Mouse (Mus musculus): Measurements from ENCODE around the gene Rpl37a. TPM values are rescaled to one million over a fixed set of nuclear protein-coding genes. Genes with fewer than 3 reads are reported as not detected.

Rpl37a gene
- polyA plus RNA-seq, 1 experiment from 2014 or later: 1,318 TPM

GRCm38 (mm10) chr1:72741406-72741805 lies 30.3 kb downstream of the Rpl37a start:
- no peak overlapping the region for H3K27ac ChIP-seq
- peaks cover 4% of the 10 kb centered on the region; the same call in 1 of the 2 replicates for H3K4me1 ChIP-seq
- no peak for ATAC-seq (ENCODE audit: low FRiP score, low read depth)
- H3K36me3 ChIP-seq: no peaks in the 10 kb centered on the region
- H3K4me3 ChIP-seq: no peak overlapping the region
- H3K9me3 ChIP-seq: no peaks in the 10 kb centered on the region
- H3K9ac ChIP-seq: no peak overlapping the region
- WGBS: 92% methylated on average over 5 of the region's 5 CpGs
- H3K4me2 ChIP-seq (replicated peaks): no peak overlapping the region
- H3K27me3 ChIP-seq (replicated peaks): no peaks in the 10 kb centered on the region

DNA sequence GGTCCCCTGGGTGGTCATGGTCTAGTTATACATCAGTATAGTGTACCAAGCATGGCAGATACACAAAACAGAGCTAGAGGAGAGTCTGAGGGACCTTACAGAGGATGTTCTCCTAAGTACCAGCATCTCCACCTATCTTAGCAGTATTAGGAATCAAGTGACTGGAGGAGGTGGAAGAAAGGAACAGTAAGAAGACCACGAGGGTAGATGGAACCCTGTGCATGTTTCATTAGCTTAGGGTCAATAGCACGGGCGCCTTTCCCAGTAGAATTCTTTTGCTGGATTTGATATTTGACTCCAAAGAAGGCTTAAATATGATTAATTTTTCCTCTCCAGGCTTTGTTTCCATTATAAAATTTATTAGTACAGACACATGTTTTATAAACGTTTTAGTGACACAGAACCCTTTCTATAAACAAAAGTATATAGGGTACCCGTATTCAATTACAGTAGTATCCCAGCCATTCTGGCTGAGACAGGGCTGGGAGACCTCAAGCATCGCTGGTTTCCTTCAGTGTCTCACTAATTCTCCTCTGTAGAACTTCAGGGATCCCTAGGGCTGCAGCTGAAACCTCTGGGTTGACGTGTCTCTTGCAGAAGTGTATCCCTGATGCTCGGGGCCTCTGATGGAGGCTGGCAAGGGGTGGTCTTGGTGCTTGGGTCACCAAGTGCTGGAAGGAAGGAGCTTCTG lies 33.9 kb downstream of the Rpl37a start:
- H3K9me3 ChIP-seq: no peaks in the 10 kb centered on the region
- H3K36me3 ChIP-seq: no peaks in the 10 kb centered on the region
- H3K4me1 ChIP-seq: no peaks in the 10 kb centered on the region
- no peak overlapping the region for H3K9ac ChIP-seq
- whole genome bisulfite sequencing: 84% methylated on average over 8 of the region's 8 CpGs
- no peak overlapping the region for H3K4me3 ChIP-seq
- H3K27ac ChIP-seq: no peak overlapping the region
- no peak overlapping the region for H3K4me2 ChIP-seq (replicated peaks)
- no peak for ATAC-seq (ENCODE audit: low FRiP score, low read depth)
- no peaks in the 10 kb centered on the region for H3K27me3 ChIP-seq (replicated peaks)

DNA sequence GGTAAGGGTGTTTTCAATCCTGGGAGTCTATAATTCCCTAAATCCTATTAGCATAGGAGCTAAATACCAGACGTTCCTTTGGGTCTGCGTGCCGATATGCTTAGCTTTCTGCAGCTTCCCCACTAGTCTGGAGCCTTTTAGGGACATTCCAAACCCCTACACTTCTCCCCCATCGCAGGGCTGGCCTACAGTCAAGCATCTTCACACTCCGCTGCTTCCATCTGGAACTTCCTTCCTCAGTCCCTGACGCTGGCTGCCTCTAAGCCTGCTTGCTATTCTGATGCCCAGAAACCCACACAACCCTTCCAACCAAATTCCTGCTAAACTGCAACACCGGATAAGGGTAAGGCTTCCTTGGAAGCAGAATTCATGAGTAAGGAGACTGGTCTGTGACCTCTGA lies 35.3 kb downstream of the Rpl37a start:
- Histone ChIP-seq H3K9me3 (no peaks in the 10 kb centered on the region), H3K9ac (no peak overlapping the region), H3K4me3 (no peak overlapping the region), H3K4me1 (no peaks in the 10 kb centered on the region), H3K4me2 (replicated peaks) (no peak overlapping the region), H3K27ac (no peak overlapping the region), H3K27me3 (replicated peaks) (no peaks in the 10 kb centered on the region), H3K36me3 (no peaks in the 10 kb centered on the region)
- no peak for ATAC-seq (ENCODE audit: low FRiP score, low read depth)
- 83% methylated on average over 7 of the region's 7 CpGs for WGBS

DNA sequence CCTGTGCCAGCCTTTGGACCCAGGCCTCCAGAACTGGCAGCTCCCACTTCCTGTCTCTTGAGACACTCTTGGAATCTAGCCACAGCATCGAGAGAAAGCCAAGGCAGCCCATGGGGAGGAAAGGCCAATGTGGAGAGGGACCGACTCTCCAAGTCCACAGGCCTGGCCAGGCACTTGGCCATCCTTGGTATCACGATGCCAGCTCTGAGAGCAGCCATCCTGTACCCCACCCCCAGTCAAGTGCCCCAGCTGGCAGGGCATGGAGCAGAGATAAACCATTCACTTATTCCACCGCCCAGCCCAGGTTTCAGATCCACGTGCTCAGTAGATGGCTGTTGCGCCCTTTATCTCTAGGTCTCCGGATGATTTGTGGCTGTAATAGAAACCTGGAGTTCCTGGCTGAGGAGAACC lies 40.3 kb downstream of the Rpl37a start:
- Histone ChIP-seq H3K9ac (no peak overlapping the region), H3K27me3 (replicated peaks) (no peaks in the 10 kb centered on the region), H3K27ac (no peak overlapping the region), H3K4me1 (no peaks in the 10 kb centered on the region), H3K4me2 (replicated peaks) (no peak overlapping the region), H3K4me3 (no peak overlapping the region), H3K36me3 (no peaks in the 10 kb centered on the region), H3K9me3 (no peaks in the 10 kb centered on the region)
- no peak for ATAC-seq (ENCODE audit: low FRiP score, low read depth)
- 86% methylated on average over 7 of the region's 7 CpGs for WGBS

DNA sequence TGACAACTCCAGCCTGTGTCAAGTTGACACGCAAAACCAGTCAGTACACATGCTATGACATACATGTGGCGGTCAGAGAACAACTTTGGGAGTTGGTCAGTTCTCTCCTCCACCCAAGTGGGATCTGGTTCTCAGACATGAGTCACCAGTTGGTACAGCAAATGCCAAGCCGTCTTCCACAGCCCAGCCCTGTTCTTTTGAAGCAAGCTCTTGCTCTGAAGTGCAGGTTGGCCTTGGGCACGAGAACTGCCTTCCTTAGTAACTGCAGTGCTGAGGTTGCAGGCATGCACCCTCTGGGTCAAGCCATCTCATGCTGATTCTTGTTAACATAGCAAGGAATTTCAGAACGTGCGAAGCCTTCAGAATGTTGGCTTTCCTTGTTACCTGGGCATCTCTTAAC lies 42.1 kb downstream of the Rpl37a start:
- WGBS: 86% methylated on average over 6 of the region's 6 CpGs
- no peaks in the 10 kb centered on the region for H3K9me3 ChIP-seq
- no peaks in the 10 kb centered on the region for H3K36me3 ChIP-seq
- no peak overlapping the region for H3K4me3 ChIP-seq
- no peak for ATAC-seq (ENCODE audit: low FRiP score, low read depth)
- no peak overlapping the region for H3K4me2 ChIP-seq (replicated peaks)
- no peaks in the 10 kb centered on the region for H3K4me1 ChIP-seq
- H3K27me3 ChIP-seq (replicated peaks): no peaks in the 10 kb centered on the region
- no peak overlapping the region for H3K27ac ChIP-seq
- no peak overlapping the region for H3K9ac ChIP-seq

- no peaks in the 10 kb centered on the region for H3K9me3 ChIP-seq
- H3K4me3 ChIP-seq: no peak overlapping the region
- H3K9ac ChIP-seq: no peak overlapping the region
- H3K27ac ChIP-seq: no peak overlapping the region
- no peaks in the 10 kb centered on the region for H3K4me1 ChIP-seq
- no peaks in the 10 kb centered on the region for H3K36me3 ChIP-seq
- no peak overlapping the region for H3K4me2 ChIP-seq (replicated peaks)
- 71% methylated on average over 8 of the region's 8 CpGs for WGBS
- no peaks in the 10 kb centered on the region for H3K27me3 ChIP-seq (replicated peaks)
- no peak for ATAC-seq (ENCODE audit: low FRiP score, low read depth)
Measured at GRCm38 (mm10) chr1:72755227-72755626, 44.1 kb downstream of the Rpl37a start.

DNA sequence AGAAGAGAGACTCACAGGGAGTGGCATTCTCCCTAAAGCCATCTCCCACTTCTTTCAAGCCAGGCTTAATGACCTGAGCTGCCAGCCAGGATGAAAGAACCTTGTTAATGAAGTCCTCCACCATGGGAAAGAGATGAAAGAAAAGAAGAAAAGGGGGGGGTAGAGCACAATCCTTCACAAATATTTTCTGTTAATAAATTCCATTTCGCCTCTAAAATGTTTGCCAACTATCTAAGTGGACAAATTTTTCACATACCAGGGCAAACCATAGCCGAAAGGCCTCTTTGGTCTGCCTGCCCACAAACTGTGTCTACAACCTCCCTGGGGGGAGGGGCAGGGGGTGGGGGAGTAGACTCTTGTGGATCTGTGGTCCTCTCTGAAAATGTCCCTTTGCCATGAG lies 44.7 kb downstream of the Rpl37a start:
- Histone ChIP-seq H3K27ac (no peak overlapping the region), H3K36me3 (no peaks in the 10 kb centered on the region), H3K4me3 (no peak overlapping the region), H3K27me3 (replicated peaks) (no peaks in the 10 kb centered on the region), H3K9me3 (no peaks in the 10 kb centered on the region), H3K9ac (no peak overlapping the region), H3K4me1 (no peaks in the 10 kb centered on the region), H3K4me2 (replicated peaks) (no peak overlapping the region)
- no peak for ATAC-seq (ENCODE audit: low FRiP score, low read depth)
- WGBS: 45% methylated on average over 2 of the region's 2 CpGs

DNA sequence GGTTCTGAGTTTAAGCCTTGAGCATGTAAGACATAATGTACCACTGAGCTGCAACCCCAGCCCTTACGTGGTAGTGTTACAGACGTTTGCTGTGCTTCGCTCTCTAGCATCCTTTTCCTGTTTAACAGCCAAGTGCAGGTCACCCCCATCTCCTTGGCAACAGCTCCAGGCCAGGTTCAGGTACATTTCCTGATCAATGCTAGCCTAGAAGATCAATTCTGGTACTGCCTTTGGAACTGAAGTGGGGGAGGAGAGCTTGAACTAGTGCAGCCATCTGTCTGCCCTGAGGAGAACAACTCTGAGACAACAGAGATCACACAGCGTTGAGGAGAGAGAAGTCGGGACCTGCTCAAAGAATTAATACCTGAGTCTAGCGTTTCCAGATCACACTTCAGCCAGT lies 48.7 kb downstream of the Rpl37a start:
- H3K4me2 ChIP-seq (replicated peaks): no peak overlapping the region
- WGBS: 85% methylated on average over 6 of the region's 6 CpGs
- no peaks in the 10 kb centered on the region for H3K36me3 ChIP-seq
- no peaks in the 10 kb centered on the region for H3K4me1 ChIP-seq
- H3K27ac ChIP-seq: no peak overlapping the region
- no peaks in the 10 kb centered on the region for H3K27me3 ChIP-seq (replicated peaks)
- no peak overlapping the region for H3K9ac ChIP-seq
- no peak overlapping the region for H3K4me3 ChIP-seq
- no peaks in the 10 kb centered on the region for H3K9me3 ChIP-seq
- no peak for ATAC-seq (ENCODE audit: low FRiP score, low read depth)

Other genes starting within 250 kb of the Rpl37a start
- 5.3 and 5.8 TPM in 2 replicates for gene March4, start 174.4 kb upstream of the Rpl37a start, polyA plus RNA-seq (2016; fragmentation: Nextera tagmentation; extraction: Ambion mirVana)
- gene Smarcal1, start 128.0 kb upstream of the Rpl37a start, polyA plus RNA-seq (2016; fragmentation: Nextera tagmentation; extraction: Ambion mirVana): 28.1 and 30.9 TPM in 2 replicates
- not detected in 2 replicates for gene Ankar, start 10.7 kb upstream of the Rpl37a start, polyA plus RNA-seq (2016; fragmentation: Nextera tagmentation; extraction: Ambion mirVana)
- gene Igfbp2, start 113.2 kb downstream of the Rpl37a start, polyA plus RNA-seq (2016; fragmentation: Nextera tagmentation; extraction: Ambion mirVana): 410 and 431 TPM in 2 replicates
- gene Igfbp5, start 163.6 kb downstream of the Rpl37a start, polyA plus RNA-seq (2016; fragmentation: Nextera tagmentation; extraction: Ambion mirVana): 128 and 150 TPM in 2 replicates

Data from neural tube, embryonic 12.5 days (tissue).